Mouse (Mus musculus) liver, adult 2 months (tissue): ENCODE measurements around the gene Pafah1b2. TPM values are rescaled to one million over a fixed set of nuclear protein-coding genes. Genes with fewer than 3 reads are reported as not detected.

Source experiments
- DNase-seq: peaks from one replicate; pipeline ENCODE4 v3.0.0-alpha.2; 2011; ENCODE audit warnings: low read depth, low spot score; ENCODE audit errors: extremely low read depth
- H3K27ac ChIP-seq: fragments of 200-500 bp; replicated peaks from 2 replicates; pipeline ENCODE4 v1.5.1; 2012; ENCODE audit warnings: low read depth, mild to moderate bottlenecking, control low read depth, inconsistent platforms, low read length; ENCODE audit not compliant: insufficient read depth
- H3K27me3 ChIP-seq: fragments of 200-500 bp; 2 replicates; pipeline ENCODE4 v1.6.1; 2012; ENCODE audit warnings: mild to moderate bottlenecking, moderate library complexity, low read length, inconsistent platforms; ENCODE audit not compliant: control insufficient read depth, insufficient read depth
- H3K36me3 ChIP-seq: fragments of 200-500 bp; 2 replicates; pipeline ENCODE4 v1.6.1; 2012; ENCODE audit warnings: low read length, inconsistent platforms; ENCODE audit not compliant: control insufficient read depth, insufficient read depth
- H3K4me1 ChIP-seq: fragments of 200-500 bp; 2 replicates; pipeline ENCODE4 v1.6.1; 2011; ENCODE audit warnings: low read length; ENCODE audit not compliant: control insufficient read depth, insufficient read depth
- H3K4me3 ChIP-seq: fragments of 200-500 bp; 2 replicates; pipeline ENCODE4 v1.5.1; 2011; ENCODE audit warnings: low read depth, mild to moderate bottlenecking, control low read depth, low read length, moderate library complexity; ENCODE audit not compliant: insufficient read depth
- H3K79me2 ChIP-seq: fragments of 200-500 bp; 2 replicates; pipeline ENCODE4 v1.6.1; 2012; ENCODE audit warnings: inconsistent platforms, mild to moderate bottlenecking, low read length, moderate library complexity; ENCODE audit not compliant: control insufficient read depth, insufficient read depth
- H3K9ac ChIP-seq: fragments of 200-500 bp; 2 replicates; pipeline ENCODE4 v1.6.1; 2012; ENCODE audit warnings: low read depth, mild to moderate bottlenecking, control low read depth, inconsistent platforms, low read length
- CTCF ChIP-seq: fragments of 200-500 bp; IDR thresholded peaks from 2 replicates; pipeline ENCODE4 v1.5.1; 2011; ENCODE audit warnings: low read depth, low read length, control low read depth
- POLR2A ChIP-seq: fragments of 200-500 bp; IDR thresholded peaks from 2 replicates; pipeline ENCODE4 v1.6.1; 2011; ENCODE audit warnings: low read length, control low read depth; ENCODE audit not compliant: insufficient read depth; ENCODE audit errors: extremely low read depth
- WGBS: fragments of 180-500 bp; shearing (Covaris S2); methylation state at CpG from one replicate; pipeline ENCODE4 v1.1.7; 2018; 5-methylcytosine and 5-hydroxymethylcytosine counted together
- polyA plus RNA-seq: library from polyadenylated mRNA; depleted of rRNA; stranded (reverse); fragments of >200 nt; gene quantifications from 2 replicates; pipeline ENCODE4 v1.2.3, GENCODE M21; 2012; rRNA removed
- total RNA-seq: library from RNA; depleted of rRNA; stranded (reverse); fragments of >200 nt; gene quantifications from 2 replicates; pipeline ENCODE4 v1.2.3, GENCODE M21; 2014; rRNA removed

Pafah1b2 gene
- total and polyA plus RNA-seq, 2 experiments = 14.2 to 14.8 TPM

- TF ChIP-seq CTCF = no peak
- Histone ChIP-seq H3K79me2 (no peaks in the 10 kb centered on the region), H3K4me3 (no peak overlapping the region), H3K36me3 (peaks cover 49% of the 10 kb centered on the region), H3K27ac (no peak overlapping the region), H3K4me1 (peaks cover 16% of the 10 kb centered on the region), H3K27me3 (no peaks in the 10 kb centered on the region), H3K9ac (no peak overlapping the region)
- no peak for DNase-seq
- WGBS = 68% methylated on average over 1 of the region's 1 CpGs
These were observed 92.6 kb downstream of the Pafah1b2 start for GRCm38 (mm10) chr9:45919895-45920294.

- 27% methylated on average over 5 of the region's 5 CpGs for WGBS
- H3K9ac ChIP-seq = peak overlapping the region; percentile 3; the same call in 1 of the 2 replicates
- TF ChIP-seq POLR2A = no peak
- no peak for TF ChIP-seq CTCF
- peaks cover 16% of the 10 kb centered on the region for H3K4me1 ChIP-seq
- peaks cover 57% of the 10 kb centered on the region for H3K36me3 ChIP-seq
- no peaks in the 10 kb centered on the region for H3K79me2 ChIP-seq
- H3K4me3 ChIP-seq = no peak overlapping the region
- peak overlapping the region; percentile 79 for H3K27ac ChIP-seq
- H3K27me3 ChIP-seq = no peaks in the 10 kb centered on the region
- peak; percentile 94 for DNase-seq
These were observed 95.2 kb downstream of the Pafah1b2 start for GRCm38 (mm10) chr9:45917041-45917934.

DNA sequence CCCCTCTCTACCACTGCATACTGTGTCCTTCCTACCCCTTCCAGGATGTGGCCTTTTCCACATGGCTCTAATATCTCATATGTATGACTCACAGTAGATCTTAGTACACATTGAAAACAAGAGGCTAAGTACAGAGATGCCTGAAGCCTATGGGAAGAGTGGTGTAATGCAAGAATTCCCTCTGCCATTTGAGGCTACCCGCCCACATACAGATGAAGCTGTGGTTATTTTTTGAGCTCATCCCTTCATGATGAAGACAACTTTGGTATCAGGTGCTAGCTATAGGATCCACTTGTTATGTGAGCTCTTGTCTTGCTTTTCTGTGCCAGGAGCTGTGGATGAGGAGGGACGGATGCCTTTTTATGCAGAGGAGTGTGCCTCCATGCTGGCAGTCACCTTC, 96.8 kb downstream of the Pafah1b2 start:
- no peak for DNase-seq
- Histone ChIP-seq H3K9ac (no peak overlapping the region), H3K27me3 (no peaks in the 10 kb centered on the region), H3K27ac (no peak overlapping the region), H3K79me2 (no peaks in the 10 kb centered on the region), H3K4me3 (no peak overlapping the region), H3K36me3 (peaks cover 62% of the 10 kb centered on the region), H3K4me1 (peaks cover 16% of the 10 kb centered on the region)
- TF ChIP-seq CTCF (no peak), POLR2A (no peak)
- 97% methylated on average over 2 of the region's 2 CpGs for WGBS

Other genes starting within 250 kb of the Pafah1b2 start
- gene Cep164, start 184.0 kb downstream of the Pafah1b2 start, total RNA-seq = 4.1 and 5.0 TPM in 2 replicates
- 7.1 and 8.3 TPM in 2 replicates for gene Cep164, start 184.0 kb downstream of the Pafah1b2 start, polyA plus RNA-seq
- 7.6 and 9.9 TPM in 2 replicates for gene Bace1, start 174.1 kb downstream of the Pafah1b2 start, total RNA-seq
- 23.0 and 24.1 TPM in 2 replicates for gene Bace1, start 174.1 kb downstream of the Pafah1b2 start, polyA plus RNA-seq
- gene Pcsk7, start 106.2 kb downstream of the Pafah1b2 start, total RNA-seq = 26.7 and 29.3 TPM in 2 replicates
- gene Pcsk7, start 106.2 kb downstream of the Pafah1b2 start, polyA plus RNA-seq = 19.0 and 27.7 TPM in 2 replicates
- gene Rnf214, start 105.8 kb downstream of the Pafah1b2 start, total RNA-seq = 16.3 and 18.5 TPM in 2 replicates
- gene Rnf214, start 105.8 kb downstream of the Pafah1b2 start, polyA plus RNA-seq = 11.2 and 12.4 TPM in 2 replicates
- gene Tagln, start 76.6 kb downstream of the Pafah1b2 start, total RNA-seq = 5.3 and 5.4 TPM in 2 replicates
- gene Tagln, start 76.6 kb downstream of the Pafah1b2 start, polyA plus RNA-seq = 6.3 and 7.2 TPM in 2 replicates
- gene Sidt2, start 57.4 kb downstream of the Pafah1b2 start, total RNA-seq = 48.9 and 60.9 TPM in 2 replicates
- gene Sidt2, start 57.4 kb downstream of the Pafah1b2 start, polyA plus RNA-seq = 330 and 511 TPM in 2 replicates
- 14.1 and 17.3 TPM in 2 replicates for gene Sik3, start 130 bp upstream of the Pafah1b2 start, total RNA-seq
- gene Sik3, start 130 bp upstream of the Pafah1b2 start, polyA plus RNA-seq = 14.9 and 16.5 TPM in 2 replicates
- gene Apoa1, start 215.9 kb upstream of the Pafah1b2 start, total RNA-seq = 4,768 and 8,294 TPM in 2 replicates
- 7,598 and 8,406 TPM in 2 replicates for gene Apoa1, start 215.9 kb upstream of the Pafah1b2 start, polyA plus RNA-seq
- 2,319 and 2,365 TPM in 2 replicates for gene Apoc3, start 222.9 kb upstream of the Pafah1b2 start, total RNA-seq
- 8,710 and 9,739 TPM in 2 replicates for gene Apoc3, start 222.9 kb upstream of the Pafah1b2 start, polyA plus RNA-seq
- 187 and 323 TPM in 2 replicates for gene Apoa4, start 228.0 kb upstream of the Pafah1b2 start, total RNA-seq
- gene Apoa4, start 228.0 kb upstream of the Pafah1b2 start, polyA plus RNA-seq = 177 and 239 TPM in 2 replicates